Mouse (Mus musculus) heart, embryonic 15.5 days (tissue): ENCODE data around the gene Cul7. TPM values are rescaled to one million over a fixed set of nuclear protein-coding genes. Genes with fewer than 3 reads are reported as not detected.

Experiments
- ATAC-seq: fragments of 200-750 bp; cut with Nextera tagmentation; replicated peaks from 2 replicates; pipeline ENCODE4 v1.8.0; 2017; ENCODE audit warnings: low read depth, moderate TSS enrichment; ENCODE audit not compliant: insufficient number of reproducible peaks, insufficient read depth, low FRiP score
- H3K27ac ChIP-seq: fragments of 300-500 bp; sonication (generic); 2 replicates; pipeline ENCODE4 v1.5.1; 2015; ENCODE audit warnings: mild to moderate bottlenecking, inconsistent platforms
- H3K27me3 ChIP-seq: fragments of 300-500 bp; sonication (generic); 2 replicates; pipeline ENCODE4 v1.6.1; 2015; ENCODE audit warnings: inconsistent platforms
- H3K36me3 ChIP-seq: fragments of 300-500 bp; sonication (generic); 2 replicates; pipeline ENCODE4 v1.6.1; 2015; ENCODE audit warnings: mild to moderate bottlenecking, inconsistent platforms
- H3K4me1 ChIP-seq: fragments of 300-500 bp; sonication (generic); replicated peaks from 2 replicates; pipeline ENCODE4 v1.6.1; 2015; ENCODE audit warnings: inconsistent platforms
- H3K4me2 ChIP-seq: fragments of 300-500 bp; sonication (generic); 2 replicates; pipeline ENCODE4 v1.6.1; 2015; ENCODE audit warnings: inconsistent platforms, mild to moderate bottlenecking, moderate library complexity
- H3K4me3 ChIP-seq: fragments of 300-500 bp; sonication (generic); 2 replicates; pipeline ENCODE4 v1.5.1; 2015; ENCODE audit warnings: mild to moderate bottlenecking, inconsistent platforms
- H3K9ac ChIP-seq: fragments of 300-500 bp; sonication (generic); 2 replicates; pipeline ENCODE4 v1.6.1; 2015; ENCODE audit warnings: mild to moderate bottlenecking, inconsistent platforms
- H3K9me3 ChIP-seq: fragments of 300-500 bp; sonication (generic); replicated peaks from 2 replicates; pipeline ENCODE4 v1.6.1; 2016; ENCODE audit warnings: inconsistent platforms
- WGBS: fragments of 180-500 bp; shearing (Covaris S2); methylation state at CpG from one replicate; pipeline ENCODE4 v1.1.7; 2015; ENCODE audit warnings: mixed read lengths; 5-methylcytosine and 5-hydroxymethylcytosine counted together
- polyA plus RNA-seq: library from polyadenylated mRNA; unstranded; fragments of >200 nt; fragmentation: Nextera tagmentation; extraction: Ambion mirVana; gene quantifications from 2 replicates; pipeline ENCODE4 v1.2.1, GENCODE M21; 2015

Gene Cul7
- polyA plus RNA-seq, 1 experiment from 2014 or later, result 32.8 TPM

GRCm38 (mm10) chr17:46617799-46618198 is 32.3 kb upstream of the Cul7 start:
- peak overlapping the region; percentile 83 for H3K27ac ChIP-seq
- H3K4me2 ChIP-seq, result peak overlapping the region; percentile 40
- H3K9ac ChIP-seq, result peak overlapping the region; percentile 49; the same call in 1 of the 2 replicates
- H3K4me3 ChIP-seq, result peak overlapping the region; percentile 5
- no peaks in the 10 kb centered on the region for H3K9me3 ChIP-seq
- no peaks in the 10 kb centered on the region for H3K27me3 ChIP-seq
- WGBS, result 52% methylated on average over 12 of the region's 12 CpGs
- ATAC-seq, result no peak
- H3K4me1 ChIP-seq, result peaks cover 79% of the 10 kb centered on the region
- H3K36me3 ChIP-seq, result no peaks in the 10 kb centered on the region

- 11% methylated on average over 6 of the region's 6 CpGs for WGBS
- 0 out of 2 replicates have a peak, but pooled peaks have one; percentile 33 for ATAC-seq
- Histone ChIP-seq H3K27ac (peak overlapping the region; percentile 83), H3K9ac (peak overlapping the region; percentile 49), H3K9me3 (no peaks in the 10 kb centered on the region), H3K4me1 (peaks cover 77% of the 10 kb centered on the region), H3K4me3 (peak overlapping the region; percentile 5), H3K27me3 (no peaks in the 10 kb centered on the region), H3K4me2 (peak overlapping the region; percentile 40), H3K36me3 (no peaks in the 10 kb centered on the region)
Observed at GRCm38 (mm10) chr17:46618394-46618768, 31.8 kb upstream of the Cul7 start.

DNA sequence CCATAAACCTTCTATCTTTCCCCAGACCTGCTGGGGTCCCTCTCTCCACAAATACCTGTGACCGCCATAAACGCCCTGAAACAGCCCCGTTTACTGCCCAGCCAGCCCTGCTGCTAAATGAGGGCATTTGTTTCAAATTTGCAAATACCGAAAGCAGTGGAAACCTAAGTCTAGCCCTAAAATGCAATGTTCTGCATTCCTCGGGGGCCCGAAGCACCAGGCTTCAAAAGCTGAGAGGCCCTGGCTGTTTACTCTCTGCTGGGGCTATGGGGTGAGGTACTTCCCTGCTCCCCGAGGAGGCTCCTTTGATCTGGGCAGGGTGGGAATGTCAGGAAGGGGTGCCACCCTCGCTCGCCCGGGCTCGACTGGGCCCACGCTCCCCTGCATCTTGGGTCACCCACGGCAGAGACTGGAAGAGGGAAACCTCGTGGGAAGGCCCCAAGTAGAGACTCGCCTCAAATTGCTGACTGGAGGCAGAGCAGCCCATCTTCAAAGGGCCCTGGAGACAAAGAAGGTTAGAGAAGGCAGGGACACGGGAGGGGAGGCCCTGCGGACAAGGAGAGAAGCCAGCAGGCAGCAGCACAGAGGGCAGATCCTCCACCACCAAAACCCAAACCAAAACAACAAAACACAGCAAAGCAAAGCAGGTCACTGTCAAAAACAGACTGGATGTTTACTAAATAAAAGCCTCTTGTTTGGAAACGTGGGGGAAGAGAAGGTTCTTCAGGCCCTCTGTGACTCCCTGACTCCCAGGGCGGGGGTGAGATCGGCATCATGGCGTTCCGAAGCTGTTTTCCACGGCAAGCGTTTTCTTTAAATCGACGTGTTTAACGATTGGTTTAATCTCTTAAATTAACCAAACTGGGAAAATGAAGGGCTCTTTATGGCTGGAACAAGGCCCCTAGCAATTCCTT is 31.1 kb upstream of the Cul7 start:
- Histone ChIP-seq H3K36me3 (no peaks in the 10 kb centered on the region), H3K4me2 (peak overlapping the region; percentile 40), H3K27ac (peak overlapping the region; percentile 83), H3K27me3 (no peaks in the 10 kb centered on the region), H3K9ac (peak overlapping the region; percentile 49), H3K4me1 (peaks cover 77% of the 10 kb centered on the region), H3K4me3 (peak overlapping the region; percentile 5), H3K9me3 (no peaks in the 10 kb centered on the region)
- WGBS, result 19% methylated on average over 27 of the region's 27 CpGs
- ATAC-seq, result no peak

- no peak for ATAC-seq
- Histone ChIP-seq H3K27me3 (no peaks in the 10 kb centered on the region), H3K4me2 (peak overlapping the region; percentile 40; the same call in 1 of the 2 replicates), H3K9ac (no peak overlapping the region), H3K27ac (peak overlapping the region; percentile 83), H3K4me1 (peaks cover 84% of the 10 kb centered on the region), H3K9me3 (no peaks in the 10 kb centered on the region), H3K4me3 (no peak overlapping the region), H3K36me3 (no peaks in the 10 kb centered on the region)
- 39% methylated on average over 16 of the region's 16 CpGs for WGBS
Observed at GRCm38 (mm10) chr17:46619683-46620357, 30.3 kb upstream of the Cul7 start.

- peak overlapping the region; percentile 12 for H3K4me3 ChIP-seq
Observed at GRCm38 (mm10) chr17:46621324-46621723, 28.8 kb upstream of the Cul7 start.

DNA sequence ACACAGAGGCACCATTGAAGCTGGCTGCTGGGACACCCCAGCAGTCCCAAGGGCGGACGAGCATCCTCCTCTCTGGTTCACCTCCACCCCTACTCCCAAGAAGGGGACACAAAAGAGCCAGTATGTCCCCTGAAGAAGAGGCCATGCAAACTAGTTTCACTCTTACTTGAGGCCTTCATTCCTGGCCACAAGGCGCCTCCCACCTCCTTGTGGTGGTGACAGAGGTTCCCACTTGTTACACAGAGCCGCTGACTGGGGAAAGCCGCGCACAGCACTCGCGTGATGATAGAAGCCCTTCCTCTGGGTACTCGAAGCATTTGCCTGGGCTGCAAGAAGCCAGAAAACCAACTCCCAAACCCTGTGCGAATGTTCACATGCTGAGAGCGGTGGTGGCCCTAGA is 27.9 kb upstream of the Cul7 start:
- Histone ChIP-seq H3K9ac (no peak overlapping the region), H3K27me3 (no peaks in the 10 kb centered on the region), H3K9me3 (no peaks in the 10 kb centered on the region), H3K4me1 (peaks cover 84% of the 10 kb centered on the region), H3K4me2 (no peak overlapping the region; the same call in 1 of the 2 replicates), H3K36me3 (no peaks in the 10 kb centered on the region), H3K27ac (peak overlapping the region; percentile 71; the same call in 1 of the 2 replicates), H3K4me3 (no peak overlapping the region)
- ATAC-seq, result no peak
- 43% methylated on average over 11 of the region's 11 CpGs for WGBS

More at GRCm38 (mm10) chr17:46621324-46621723, 28.8 kb upstream of the Cul7 start:
- Histone ChIP-seq H3K27ac (peak overlapping the region; percentile 71), H3K4me1 (peaks cover 88% of the 10 kb centered on the region), H3K9ac (peak overlapping the region; percentile 11), H3K36me3 (no peaks in the 10 kb centered on the region), H3K9me3 (no peaks in the 10 kb centered on the region), H3K27me3 (no peaks in the 10 kb centered on the region), H3K4me2 (peak overlapping the region; percentile 49)
- 22% methylated on average over 15 of the region's 15 CpGs for WGBS
- ATAC-seq, result no peak

GRCm38 (mm10) chr17:46623819-46624557 is 26.1 kb upstream of the Cul7 start:
- Histone ChIP-seq H3K4me3 (no peak overlapping the region), H3K4me1 (peaks cover 75% of the 10 kb centered on the region), H3K4me2 (peak overlapping the region; percentile 43), H3K36me3 (no peaks in the 10 kb centered on the region), H3K9me3 (no peaks in the 10 kb centered on the region), H3K9ac (peak overlapping the region; percentile 23; the same call in 1 of the 2 replicates), H3K27me3 (no peaks in the 10 kb centered on the region), H3K27ac (peak overlapping the region; percentile 75)
- peak; percentile 47 for ATAC-seq
- WGBS, result 14% methylated on average over 10 of the region's 10 CpGs

- 50% methylated on average over 12 of the region's 12 CpGs for WGBS
- no peaks in the 10 kb centered on the region for H3K27me3 ChIP-seq
- H3K4me2 ChIP-seq, result peak overlapping the region; percentile 43
- H3K9ac ChIP-seq, result peak overlapping the region; percentile 23; the same call in 1 of the 2 replicates
- H3K4me1 ChIP-seq, result peaks cover 70% of the 10 kb centered on the region
- peak overlapping the region; percentile 75 for H3K27ac ChIP-seq
- no peaks in the 10 kb centered on the region for H3K36me3 ChIP-seq
- no peak for ATAC-seq
- H3K4me3 ChIP-seq, result no peak overlapping the region
- no peaks in the 10 kb centered on the region for H3K9me3 ChIP-seq
Observed at GRCm38 (mm10) chr17:46624598-46624997, 25.5 kb upstream of the Cul7 start.

DNA sequence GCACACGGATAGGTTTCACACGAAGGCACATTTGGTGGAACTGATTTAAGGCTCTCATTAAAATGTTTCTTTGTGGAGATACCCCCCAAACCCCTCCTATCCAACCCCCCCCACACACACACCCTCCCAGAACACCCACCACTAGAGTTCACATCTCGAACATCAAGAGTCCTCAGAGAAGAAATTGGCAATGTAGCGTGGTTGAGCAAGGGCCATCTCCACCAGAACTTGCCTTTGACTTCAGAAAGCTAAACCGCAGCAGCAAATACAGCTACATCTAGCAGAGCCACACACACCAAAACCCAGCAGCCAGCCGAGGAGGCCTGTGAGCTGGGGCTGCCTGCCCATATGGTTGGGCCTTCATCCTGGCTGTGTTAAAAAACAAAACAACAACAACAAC is 22.7 kb upstream of the Cul7 start:
- Histone ChIP-seq H3K4me1 (peaks cover 57% of the 10 kb centered on the region), H3K4me3 (peak overlapping the region; percentile 93), H3K27ac (peak overlapping the region; percentile 96), H3K36me3 (peaks cover 11% of the 10 kb centered on the region; the same call in 1 of the 2 replicates), H3K9me3 (no peaks in the 10 kb centered on the region), H3K4me2 (peak overlapping the region; percentile 73), H3K27me3 (no peaks in the 10 kb centered on the region), H3K9ac (0 out of 2 replicates have a peak overlapping the region, but pooled peaks have one; percentile 17)
- ATAC-seq, result no peak
- WGBS, result 51% methylated on average over 6 of the region's 6 CpGs

- Histone ChIP-seq H3K27ac (peak overlapping the region; percentile 96), H3K4me3 (peak overlapping the region; percentile 93), H3K36me3 (peaks cover 14% of the 10 kb centered on the region; the same call in 1 of the 2 replicates), H3K4me2 (peak overlapping the region; percentile 73), H3K4me1 (peaks cover 49% of the 10 kb centered on the region), H3K9ac (peak overlapping the region; percentile 98), H3K27me3 (no peaks in the 10 kb centered on the region), H3K9me3 (no peaks in the 10 kb centered on the region)
- 1% methylated on average over 13 of the region's 13 CpGs for WGBS
- ATAC-seq, result 0 out of 2 replicates have a peak, but pooled peaks have one; percentile 7
Observed at GRCm38 (mm10) chr17:46628471-46628790, 21.7 kb upstream of the Cul7 start.
